Mouse (Mus musculus) forebrain, embryonic 13.5 days (tissue): Measurements from ENCODE around the gene Kcnk3. TPM values are rescaled to one million over a fixed set of nuclear protein-coding genes. Genes with fewer than 3 reads are reported as not detected.

Experiments used
- ATAC-seq: fragments of 200-750 bp; cut with Nextera tagmentation; 2 replicates; pipeline ENCODE4 v1.8.0; 2017
- H3K27ac ChIP-seq: fragments of 300-500 bp; sonication (generic); 2 replicates; pipeline ENCODE4 v1.5.1; 2015; ENCODE audit warnings: inconsistent platforms, mild to moderate bottlenecking, moderate library complexity
- H3K27me3 ChIP-seq: fragments of 300-500 bp; sonication (generic); 2 replicates; pipeline ENCODE4 v1.6.1; 2015; ENCODE audit warnings: mild to moderate bottlenecking, inconsistent platforms
- H3K36me3 ChIP-seq: fragments of 300-500 bp; sonication (generic); 2 replicates; pipeline ENCODE4 v1.6.1; 2015; ENCODE audit warnings: mild to moderate bottlenecking, inconsistent platforms; ENCODE audit not compliant: poor library complexity, severe bottlenecking
- H3K4me1 ChIP-seq: fragments of 300-500 bp; sonication (generic); 2 replicates; pipeline ENCODE4 v1.6.1; 2015; ENCODE audit warnings: inconsistent platforms
- H3K4me2 ChIP-seq: fragments of 300-500 bp; sonication (generic); 2 replicates; pipeline ENCODE4 v1.6.1; 2015; ENCODE audit warnings: inconsistent platforms, mild to moderate bottlenecking, moderate library complexity
- H3K4me3 ChIP-seq: fragments of 300-500 bp; sonication (generic); 2 replicates; pipeline ENCODE4 v1.5.1; 2015; ENCODE audit warnings: mild to moderate bottlenecking, inconsistent platforms
- H3K9ac ChIP-seq: fragments of 300-500 bp; sonication (generic); 2 replicates; pipeline ENCODE4 v1.6.1; 2015; ENCODE audit warnings: mild to moderate bottlenecking, inconsistent platforms
- H3K9me3 ChIP-seq: fragments of 300-500 bp; sonication (generic); replicated peaks from 2 replicates; pipeline ENCODE4 v1.6.1; 2016; ENCODE audit warnings: inconsistent platforms
- WGBS: fragments of 180-500 bp; shearing (Covaris S2); methylation state at CpG from one replicate; pipeline ENCODE4 v1.1.7; 2015; 5-methylcytosine and 5-hydroxymethylcytosine counted together
- polyA plus RNA-seq: library from polyadenylated mRNA; unstranded; fragments of >200 nt; fragmentation: Nextera tagmentation; extraction: Ambion mirVana; gene quantifications from 2 replicates; pipeline ENCODE4 v1.2.1, GENCODE M21; 2015

Gene Kcnk3
- polyA plus RNA-seq, 1 experiment from 2014 or later = 1.0 TPM

DNA sequence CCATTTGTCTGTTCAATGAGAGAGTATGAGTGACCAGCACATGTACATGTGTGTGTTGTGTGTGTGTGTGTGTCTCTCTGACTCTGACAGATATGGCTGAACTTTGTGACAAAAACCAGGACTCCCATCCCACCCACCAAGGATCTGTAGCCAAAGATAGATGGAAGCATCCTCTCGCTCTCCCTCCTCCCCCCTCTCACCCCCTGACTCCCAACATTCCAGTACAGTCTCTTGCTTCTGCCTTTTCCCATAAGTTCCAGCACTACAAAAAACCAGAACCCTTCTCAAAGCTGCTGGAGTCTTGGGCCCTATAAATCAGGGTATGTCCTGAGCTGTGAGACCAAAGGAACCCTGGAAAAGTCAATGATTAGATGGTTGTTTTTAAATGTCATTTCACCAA, 19.5 kb upstream of the Kcnk3 start:
- WGBS = 100% methylated on average over 1 of the region's 1 CpGs
- Histone ChIP-seq H3K36me3 (no peaks in the 10 kb centered on the region), H3K4me3 (no peak overlapping the region)

DNA sequence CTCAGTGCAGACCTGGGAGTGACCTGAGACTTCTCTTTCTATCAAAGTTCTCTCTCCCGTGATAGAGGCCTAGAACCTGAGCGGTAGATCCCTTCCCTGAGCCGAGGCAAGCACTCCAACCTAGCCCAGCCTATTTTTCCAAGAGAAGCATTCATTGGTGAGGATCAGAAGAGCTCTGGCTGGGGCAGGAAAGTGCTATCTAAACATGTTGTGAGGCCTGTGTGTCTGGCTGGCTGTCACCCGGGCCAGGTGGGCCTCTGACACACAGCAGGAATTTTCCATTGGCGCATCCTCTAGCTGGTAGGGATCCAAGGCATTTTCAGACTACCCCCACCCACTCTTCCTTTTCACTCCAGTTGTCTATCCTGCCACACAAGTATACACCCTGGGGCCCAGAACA, 16.1 kb upstream of the Kcnk3 start:
- ATAC-seq = no peak
- Histone ChIP-seq H3K4me1 (no peaks in the 10 kb centered on the region), H3K36me3 (no peaks in the 10 kb centered on the region), H3K4me2 (no peak overlapping the region), H3K4me3 (no peak overlapping the region), H3K27ac (no peak overlapping the region), H3K27me3 (no peaks in the 10 kb centered on the region), H3K9me3 (0 out of 2 replicates have a peak, but pooled peaks cover 5% of the 10 kb centered on the region), H3K9ac (no peak overlapping the region)
- 83% methylated on average over 5 of the region's 5 CpGs for WGBS

More for the DNA sequence above, 19.5 kb upstream of the Kcnk3 start:
- Histone ChIP-seq H3K4me1 (no peaks in the 10 kb centered on the region), H3K9me3 (no peaks in the 10 kb centered on the region), H3K27ac (no peak overlapping the region), H3K27me3 (no peaks in the 10 kb centered on the region), H3K9ac (no peak overlapping the region), H3K4me2 (no peak overlapping the region)
- ATAC-seq = no peak

DNA sequence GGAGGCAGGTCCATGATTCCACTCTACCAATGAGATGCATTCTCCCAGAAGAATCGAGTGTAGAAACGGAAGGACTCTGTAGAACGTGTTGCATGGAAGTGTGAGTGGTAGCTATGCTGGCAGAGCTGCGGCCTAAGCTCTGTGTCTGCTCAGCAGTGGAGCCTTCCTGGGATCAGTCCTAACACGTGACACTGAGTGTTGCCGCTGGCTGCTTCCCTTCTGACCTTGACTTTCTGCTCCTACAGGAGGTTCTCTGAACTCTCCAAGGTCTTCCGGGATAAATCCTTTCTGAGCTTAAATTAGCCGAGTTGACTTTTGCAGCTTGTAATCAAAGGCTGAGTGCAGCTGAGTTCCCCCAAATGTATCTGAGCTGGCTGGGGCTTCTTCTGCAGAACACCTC, 13.6 kb upstream of the Kcnk3 start:
- ATAC-seq = no peak
- no peak overlapping the region for H3K4me3 ChIP-seq
- no peak overlapping the region for H3K27ac ChIP-seq
- no peak overlapping the region for H3K4me2 ChIP-seq
- no peaks in the 10 kb centered on the region for H3K27me3 ChIP-seq
- no peaks in the 10 kb centered on the region for H3K4me1 ChIP-seq
- H3K36me3 ChIP-seq = no peaks in the 10 kb centered on the region
- 0 out of 2 replicates have a peak, but pooled peaks cover 5% of the 10 kb centered on the region for H3K9me3 ChIP-seq
- WGBS = 93% methylated on average over 8 of the region's 8 CpGs
- no peak overlapping the region for H3K9ac ChIP-seq

DNA sequence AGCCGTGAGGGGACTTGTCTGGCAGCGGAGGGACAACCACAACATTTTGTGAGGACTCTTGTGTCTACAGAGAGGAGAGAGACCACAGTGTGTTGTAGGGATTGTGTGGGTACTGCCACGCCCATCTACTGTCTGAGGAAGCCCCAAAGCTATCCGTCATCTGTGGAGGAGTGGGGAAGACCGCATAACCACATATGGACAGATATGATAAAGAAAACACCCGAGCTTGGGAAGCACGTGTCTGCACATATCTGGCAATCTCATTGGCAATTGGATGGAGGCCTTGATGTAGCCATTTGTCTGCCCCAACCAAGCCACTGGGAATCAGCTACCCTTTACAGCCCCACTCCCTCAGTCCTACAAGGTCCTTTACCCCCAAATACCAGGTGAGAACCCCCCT, 11.7 kb upstream of the Kcnk3 start:
- H3K27ac ChIP-seq = no peak overlapping the region
- H3K27me3 ChIP-seq = no peaks in the 10 kb centered on the region
- ATAC-seq = no peak
- H3K9me3 ChIP-seq = 0 out of 2 replicates have a peak, but pooled peaks cover 5% of the 10 kb centered on the region
- H3K4me1 ChIP-seq = no peaks in the 10 kb centered on the region
- H3K9ac ChIP-seq = no peak overlapping the region
- no peak overlapping the region for H3K4me2 ChIP-seq
- no peaks in the 10 kb centered on the region for H3K36me3 ChIP-seq
- H3K4me3 ChIP-seq = no peak overlapping the region
- WGBS = 83% methylated on average over 7 of the region's 7 CpGs

DNA sequence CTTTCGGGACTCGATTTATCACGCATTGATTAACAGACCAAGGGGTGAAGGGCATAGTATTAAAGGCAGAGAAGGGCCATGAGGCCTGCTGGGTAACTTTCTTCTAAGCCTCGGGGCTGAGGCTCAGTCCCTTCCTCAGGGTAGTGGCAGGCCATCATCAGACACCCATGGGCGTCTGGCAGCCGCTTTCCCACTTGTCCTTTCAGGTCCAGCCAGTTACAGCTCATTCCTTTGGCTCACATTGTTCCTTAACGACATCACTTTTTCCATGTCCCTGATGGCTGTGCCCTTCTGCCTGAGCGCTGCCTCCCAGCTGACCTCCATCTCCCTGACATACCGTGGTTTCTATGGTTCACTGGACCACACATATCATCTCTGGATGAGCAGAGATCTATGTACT, 10.7 kb upstream of the Kcnk3 start:
- no peak for ATAC-seq
- Histone ChIP-seq H3K4me1 (no peaks in the 10 kb centered on the region), H3K36me3 (no peaks in the 10 kb centered on the region), H3K4me3 (no peak overlapping the region), H3K9ac (no peak overlapping the region), H3K4me2 (no peak overlapping the region), H3K27me3 (no peaks in the 10 kb centered on the region), H3K9me3 (0 out of 2 replicates have a peak, but pooled peaks cover 5% of the 10 kb centered on the region), H3K27ac (no peak overlapping the region)
- 78% methylated on average over 9 of the region's 9 CpGs for WGBS

DNA sequence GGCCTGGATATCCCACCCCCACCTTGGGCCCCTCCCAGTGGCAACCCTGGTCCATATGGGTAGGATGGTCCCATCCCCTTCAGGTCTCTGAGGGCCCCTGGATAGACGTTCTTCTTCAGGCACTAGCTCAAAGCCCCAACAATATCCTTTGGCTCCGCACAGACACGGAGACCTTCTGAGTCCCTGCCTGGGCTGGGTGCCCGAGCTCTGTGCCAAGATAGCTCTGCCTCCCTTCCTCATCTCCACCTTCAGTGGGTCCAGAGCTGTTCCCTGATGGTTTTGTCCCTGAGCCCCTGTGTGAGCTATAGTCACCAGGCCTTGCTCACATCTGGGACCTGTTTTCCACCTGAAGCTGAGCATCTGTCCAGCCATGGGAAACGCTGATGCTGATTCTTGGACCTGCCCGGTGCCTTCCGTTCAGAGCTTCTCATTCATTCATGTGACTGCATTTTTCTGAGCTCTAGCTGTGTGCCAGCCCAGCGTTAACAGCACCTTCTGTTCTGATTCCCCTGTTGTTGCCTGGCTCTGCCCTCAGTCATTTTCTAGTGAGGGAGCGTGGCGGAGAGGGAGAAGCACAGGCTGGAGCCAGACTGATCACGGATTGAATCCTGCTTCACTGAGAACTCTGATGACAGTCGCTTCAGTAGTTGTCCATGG, 10.2 kb upstream of the Kcnk3 start:
- WGBS = 79% methylated on average over 12 of the region's 12 CpGs
- H3K4me3 ChIP-seq = no peak overlapping the region
- H3K27ac ChIP-seq = peak overlapping the region; percentile 21; the same call in 1 of the 2 replicates
- 0 out of 2 replicates have a peak, but pooled peaks cover 5% of the 10 kb centered on the region for H3K9me3 ChIP-seq
- H3K9ac ChIP-seq = no peak overlapping the region
- H3K27me3 ChIP-seq = no peaks in the 10 kb centered on the region
- no peaks in the 10 kb centered on the region for H3K36me3 ChIP-seq
- H3K4me2 ChIP-seq = no peak overlapping the region
- ATAC-seq = peak; percentile 50; the same call in 1 of the 2 replicates
- no peaks in the 10 kb centered on the region for H3K4me1 ChIP-seq

DNA sequence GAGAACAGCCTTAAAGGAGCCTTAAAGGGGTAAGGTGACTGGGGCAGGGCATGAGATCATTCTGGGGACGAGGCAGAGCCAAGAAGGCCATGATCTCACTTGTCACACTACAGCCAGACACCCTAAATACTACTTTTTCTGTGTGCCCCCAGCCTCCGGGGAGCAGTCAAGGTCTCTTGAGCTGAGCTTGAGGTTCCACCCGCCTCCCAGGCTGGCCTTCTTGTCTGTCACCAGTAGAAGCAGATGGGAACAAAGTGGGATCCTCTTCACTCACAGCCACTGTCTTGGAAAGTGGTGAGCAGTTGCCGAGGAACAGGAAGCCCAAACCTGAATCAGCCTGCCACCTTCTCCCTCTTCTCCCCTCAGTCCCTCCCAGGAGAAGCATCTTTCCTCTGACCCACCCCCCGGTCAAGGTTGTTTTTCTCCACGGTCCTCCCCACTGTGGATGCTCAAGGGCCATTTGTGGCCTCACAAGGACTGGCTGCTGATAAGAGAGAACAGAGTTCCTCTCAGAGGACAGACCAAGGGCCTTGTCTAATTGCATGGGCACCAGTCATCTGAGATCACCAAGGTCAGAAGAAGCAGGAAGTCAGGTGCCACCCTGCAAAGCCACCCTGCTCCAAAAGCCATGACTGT, 9.4 kb upstream of the Kcnk3 start:
- WGBS = 83% methylated on average over 6 of the region's 6 CpGs
- no peaks in the 10 kb centered on the region; the same call in 1 of the 2 replicates for H3K27me3 ChIP-seq
- H3K4me1 ChIP-seq = no peaks in the 10 kb centered on the region
- no peak overlapping the region for H3K9ac ChIP-seq
- ATAC-seq = no peak
- no peak overlapping the region for H3K4me2 ChIP-seq
- no peaks in the 10 kb centered on the region for H3K36me3 ChIP-seq
- no peak overlapping the region for H3K27ac ChIP-seq
- no peak overlapping the region for H3K4me3 ChIP-seq
- H3K9me3 ChIP-seq = 0 out of 2 replicates have a peak, but pooled peaks cover 5% of the 10 kb centered on the region

DNA sequence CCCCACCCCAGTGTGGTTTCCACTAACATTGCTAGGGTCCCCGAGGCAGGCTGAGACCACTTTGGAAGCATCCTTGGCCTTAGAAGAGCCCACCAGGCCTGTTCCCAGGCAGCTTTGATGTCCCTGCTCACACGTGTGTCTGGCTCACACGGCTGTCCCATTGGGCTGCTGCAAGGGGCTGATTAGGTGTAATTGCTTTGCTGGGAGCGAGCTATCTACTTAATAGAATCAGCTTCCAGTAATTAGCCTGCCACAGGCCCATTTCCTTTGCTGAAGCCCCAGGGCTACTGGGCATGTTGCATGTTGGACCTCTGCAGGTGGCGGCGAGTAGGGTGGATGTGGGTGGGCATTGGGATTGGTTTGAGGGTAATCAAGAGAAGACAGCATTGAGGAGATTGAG, 7.2 kb upstream of the Kcnk3 start:
- no peaks in the 10 kb centered on the region for H3K4me1 ChIP-seq
- 38% methylated on average over 6 of the region's 6 CpGs for WGBS
- H3K9me3 ChIP-seq = no peaks in the 10 kb centered on the region
- ATAC-seq = no peak
- H3K4me3 ChIP-seq = no peak overlapping the region
- H3K27me3 ChIP-seq = peaks cover 11% of the 10 kb centered on the region; the same call in 1 of the 2 replicates
- H3K4me2 ChIP-seq = no peak overlapping the region
- H3K27ac ChIP-seq = no peak overlapping the region
- H3K36me3 ChIP-seq = no peaks in the 10 kb centered on the region
- no peak overlapping the region for H3K9ac ChIP-seq

DNA sequence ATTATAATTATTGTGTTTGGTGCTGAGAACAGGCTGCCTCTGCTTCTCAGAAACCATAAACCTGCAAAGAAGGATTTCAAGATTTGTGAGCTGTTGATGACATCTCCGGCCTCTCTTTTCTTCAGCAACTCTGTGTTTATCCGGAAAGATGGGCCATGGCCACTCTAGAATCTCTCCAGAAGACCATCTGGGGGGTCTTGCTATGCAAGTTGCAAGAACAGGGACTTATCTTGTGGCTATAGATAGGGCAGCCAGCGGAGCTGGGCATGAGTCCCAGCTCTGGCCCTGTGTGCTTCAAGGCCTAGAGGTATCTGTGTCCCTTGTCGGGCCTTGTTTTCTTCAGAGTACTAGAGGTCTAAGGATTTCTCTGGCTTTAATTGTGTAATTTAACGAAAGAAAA, 6.0 kb upstream of the Kcnk3 start:
- no peak overlapping the region for H3K4me2 ChIP-seq
- no peak overlapping the region for H3K27ac ChIP-seq
- H3K4me1 ChIP-seq = no peaks in the 10 kb centered on the region
- H3K9ac ChIP-seq = no peak overlapping the region
- H3K4me3 ChIP-seq = no peak overlapping the region
- H3K27me3 ChIP-seq = peaks cover 24% of the 10 kb centered on the region
- H3K36me3 ChIP-seq = no peaks in the 10 kb centered on the region
- ATAC-seq = no peak
- WGBS = 83% methylated on average over 5 of the region's 5 CpGs
- H3K9me3 ChIP-seq = no peaks in the 10 kb centered on the region

DNA sequence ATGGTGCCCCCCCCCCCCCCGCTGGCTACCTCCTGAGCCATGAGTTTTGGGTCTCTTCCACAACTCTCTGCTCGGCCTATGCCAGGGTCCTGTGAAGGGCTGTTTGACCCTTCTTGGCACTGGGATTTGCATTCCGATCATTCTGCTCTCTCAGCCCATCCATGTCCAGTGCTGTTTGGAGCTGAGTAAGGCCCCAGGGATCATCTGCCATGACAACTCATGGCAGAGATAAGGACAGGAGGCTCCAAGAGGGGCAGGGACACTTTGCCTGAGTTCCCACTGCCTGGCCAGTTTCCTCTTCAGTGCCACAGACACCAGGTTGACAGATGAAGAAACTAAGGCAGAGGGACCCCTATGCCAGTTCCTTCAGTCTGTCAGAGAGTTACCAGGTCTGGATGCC, 1.4 kb upstream of the Kcnk3 start:
- H3K9ac ChIP-seq = no peak overlapping the region
- no peak overlapping the region for H3K4me2 ChIP-seq
- no peak overlapping the region for H3K27ac ChIP-seq
- 89% methylated on average over 2 of the region's 3 CpGs for WGBS
- H3K36me3 ChIP-seq = no peaks in the 10 kb centered on the region
- no peak for ATAC-seq
- H3K4me3 ChIP-seq = no peak overlapping the region
- H3K9me3 ChIP-seq = no peaks in the 10 kb centered on the region
- H3K27me3 ChIP-seq = peaks cover 70% of the 10 kb centered on the region
- peaks cover 8% of the 10 kb centered on the region for H3K4me1 ChIP-seq

DNA sequence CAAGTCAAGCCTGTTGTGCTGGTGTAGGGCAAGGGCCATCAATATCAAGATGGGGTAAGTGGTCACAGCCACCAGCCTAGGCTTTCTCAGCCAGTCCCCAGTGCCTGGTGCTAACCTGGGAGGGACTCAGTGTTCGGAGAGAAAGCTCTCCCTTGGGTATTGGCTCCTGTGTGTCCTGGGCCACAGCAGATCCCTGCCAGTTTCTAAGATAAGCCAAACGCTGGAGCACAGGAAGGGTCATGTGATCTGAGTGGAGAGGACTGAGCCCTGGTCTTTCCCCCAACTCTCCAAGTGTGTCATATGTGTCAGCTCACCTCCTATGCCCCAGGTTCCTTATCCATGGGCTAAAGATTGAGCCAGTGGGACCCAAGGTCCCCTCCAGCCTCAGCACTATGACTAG, 869 bp upstream of the Kcnk3 start:
- H3K4me3 ChIP-seq = peak overlapping the region; percentile 53; the same call in 1 of the 2 replicates
- peak overlapping the region; percentile 91; the same call in 1 of the 2 replicates for H3K4me2 ChIP-seq
- H3K4me1 ChIP-seq = peaks cover 8% of the 10 kb centered on the region
- no peak overlapping the region for H3K9ac ChIP-seq
- ATAC-seq = no peak
- no peaks in the 10 kb centered on the region for H3K9me3 ChIP-seq
- no peak overlapping the region for H3K27ac ChIP-seq
- peaks cover 70% of the 10 kb centered on the region for H3K27me3 ChIP-seq
- H3K36me3 ChIP-seq = no peaks in the 10 kb centered on the region
- WGBS = 27% methylated on average over 2 of the region's 2 CpGs

DNA sequence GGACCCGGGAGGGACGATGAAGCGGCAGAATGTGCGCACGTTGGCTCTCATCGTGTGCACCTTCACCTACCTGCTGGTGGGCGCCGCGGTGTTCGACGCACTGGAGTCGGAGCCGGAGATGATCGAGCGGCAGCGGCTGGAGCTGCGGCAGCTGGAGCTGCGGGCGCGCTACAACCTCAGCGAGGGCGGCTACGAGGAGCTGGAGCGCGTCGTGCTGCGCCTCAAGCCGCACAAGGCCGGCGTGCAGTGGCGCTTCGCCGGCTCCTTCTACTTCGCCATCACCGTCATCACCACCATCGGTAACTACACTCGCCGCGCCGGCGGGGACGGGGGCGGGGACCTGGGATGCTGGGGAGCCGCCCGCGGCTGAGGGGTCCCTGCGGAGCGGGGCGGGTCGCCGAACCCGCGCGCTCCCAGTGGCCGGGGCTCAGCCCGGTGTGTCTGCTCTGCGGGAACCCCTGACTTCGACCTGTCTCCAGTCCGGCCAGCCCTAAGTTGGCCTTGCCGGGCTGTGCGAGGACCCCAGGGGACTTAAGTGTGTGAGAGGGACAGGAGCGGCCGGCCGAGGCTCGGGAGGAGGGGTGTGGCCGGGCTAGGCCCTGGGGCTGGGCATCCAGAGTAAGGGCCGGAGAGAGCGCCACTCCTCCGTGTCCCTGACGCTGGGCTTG, 465 bp downstream of the Kcnk3 start:
- peak overlapping the region; percentile 71 for H3K9ac ChIP-seq
- peaks cover 8% of the 10 kb centered on the region for H3K4me1 ChIP-seq
- H3K4me2 ChIP-seq = peak overlapping the region; percentile 91
- WGBS = under 1% methylated on average over 54 of the region's 70 CpGs
- peak overlapping the region; percentile 53 for H3K4me3 ChIP-seq
- H3K9me3 ChIP-seq = no peaks in the 10 kb centered on the region
- H3K27me3 ChIP-seq = peaks cover 70% of the 10 kb centered on the region
- H3K36me3 ChIP-seq = no peaks in the 10 kb centered on the region
- ATAC-seq = peak; percentile 81
- no peak overlapping the region; the same call in 1 of the 2 replicates for H3K27ac ChIP-seq
